Mouse (Mus musculus): Measurements from ENCODE around the gene Ttc8.

DNA sequence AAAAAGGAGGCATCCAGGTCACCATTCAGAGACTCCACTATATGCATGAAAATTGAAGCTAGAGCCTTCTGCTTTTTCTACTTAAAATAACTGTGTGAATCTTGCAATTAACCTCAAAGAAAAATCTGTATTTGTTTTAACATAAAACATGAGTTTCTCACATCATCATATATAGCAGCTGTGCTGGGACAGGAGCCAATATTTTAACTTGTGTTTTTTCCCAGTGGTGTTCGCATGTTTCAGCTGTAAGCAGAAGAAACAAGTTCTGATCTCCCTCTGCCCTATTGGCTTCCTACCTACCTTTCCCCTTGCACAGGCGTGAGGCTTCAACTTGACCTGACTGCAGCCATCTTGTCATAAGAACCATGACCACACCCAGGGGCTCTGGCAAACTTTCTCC, 64.4 kb downstream of the Ttc8 start:
- no peak for TF ChIP-seq CTCF (IDR thresholded peaks at IDR 0.05; ENCODE audit: low read depth)
- TF ChIP-seq EP300 (IDR thresholded peaks at IDR 0.05; ENCODE audit: low read depth): no peak
